Mouse (Mus musculus) intestine, embryonic 15.5 days (tissue): ENCODE measurements around the gene Fam118a. TPM values are rescaled to one million over a fixed set of nuclear protein-coding genes. Genes with fewer than 3 reads are reported as not detected.

ENCODE experiments used
- ATAC-seq: fragments of 200-750 bp; cut with Nextera tagmentation; 2 replicates; pipeline ENCODE4 v1.8.0; 2017; ENCODE audit warnings: moderate TSS enrichment, moderate library complexity
- H3K27ac ChIP-seq: fragments of 300-500 bp; sonication (generic); 2 replicates; pipeline ENCODE4 v1.5.1; 2015; ENCODE audit warnings: mild to moderate bottlenecking, inconsistent platforms
- H3K27me3 ChIP-seq: fragments of 300-500 bp; sonication (generic); replicated peaks from 2 replicates; pipeline ENCODE4 v1.6.1; 2015; ENCODE audit warnings: inconsistent platforms
- H3K36me3 ChIP-seq: fragments of 300-500 bp; sonication (generic); 2 replicates; pipeline ENCODE4 v1.6.1; 2015; ENCODE audit warnings: inconsistent platforms
- H3K4me1 ChIP-seq: fragments of 300-500 bp; sonication (generic); replicated peaks from 2 replicates; pipeline ENCODE4 v1.6.1; 2015; ENCODE audit warnings: inconsistent platforms
- H3K4me2 ChIP-seq: fragments of 300-500 bp; sonication (generic); replicated peaks from 2 replicates; pipeline ENCODE4 v1.6.1; 2015; ENCODE audit warnings: mild to moderate bottlenecking, inconsistent platforms
- H3K4me3 ChIP-seq: fragments of 300-500 bp; sonication (generic); replicated peaks from 2 replicates; pipeline ENCODE4 v1.5.1; 2015; ENCODE audit warnings: inconsistent platforms
- H3K9ac ChIP-seq: fragments of 300-500 bp; sonication (generic); 2 replicates; pipeline ENCODE4 v1.6.1; 2015; ENCODE audit warnings: inconsistent platforms
- H3K9me3 ChIP-seq: fragments of 300-500 bp; sonication (generic); 2 replicates; pipeline ENCODE4 v1.6.1; 2016; ENCODE audit warnings: inconsistent platforms
- WGBS: fragments of 180-500 bp; shearing (Covaris S2); methylation state at CpG from one replicate; pipeline ENCODE4 v1.1.7; 2015; 5-methylcytosine and 5-hydroxymethylcytosine counted together
- polyA plus RNA-seq: library from polyadenylated mRNA; unstranded; fragments of >200 nt; fragmentation: Nextera tagmentation; extraction: Ambion mirVana; gene quantifications from 2 replicates; pipeline ENCODE4 v1.2.1, GENCODE M21; 2015

Fam118a gene
- polyA plus RNA-seq, 1 experiment from 2014 or later: 29.9 TPM

DNA sequence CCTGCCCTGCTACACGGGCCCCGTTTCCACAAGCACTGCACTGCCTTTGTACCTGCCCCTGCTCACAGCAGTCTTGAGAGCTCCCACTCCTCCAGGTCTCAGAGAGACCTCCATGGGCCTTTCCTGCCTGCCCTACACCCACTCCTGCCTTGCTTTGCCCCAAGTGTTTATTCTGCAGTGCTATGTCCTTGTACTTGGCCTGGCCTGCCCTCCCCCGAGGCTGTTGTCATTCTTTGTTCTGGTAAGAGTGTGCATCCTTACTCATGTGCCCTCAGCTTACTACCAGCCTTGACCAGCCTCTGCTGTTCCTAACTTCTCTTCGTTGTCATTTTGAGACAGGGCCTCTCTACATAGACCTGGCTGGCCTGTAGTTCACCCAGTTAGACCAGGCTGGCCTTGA, 19.1 kb downstream of the Fam118a start:
- no peak for ATAC-seq
- Histone ChIP-seq H3K4me1 (peaks cover 7% of the 10 kb centered on the region), H3K36me3 (peaks cover 38% of the 10 kb centered on the region)

DNA sequence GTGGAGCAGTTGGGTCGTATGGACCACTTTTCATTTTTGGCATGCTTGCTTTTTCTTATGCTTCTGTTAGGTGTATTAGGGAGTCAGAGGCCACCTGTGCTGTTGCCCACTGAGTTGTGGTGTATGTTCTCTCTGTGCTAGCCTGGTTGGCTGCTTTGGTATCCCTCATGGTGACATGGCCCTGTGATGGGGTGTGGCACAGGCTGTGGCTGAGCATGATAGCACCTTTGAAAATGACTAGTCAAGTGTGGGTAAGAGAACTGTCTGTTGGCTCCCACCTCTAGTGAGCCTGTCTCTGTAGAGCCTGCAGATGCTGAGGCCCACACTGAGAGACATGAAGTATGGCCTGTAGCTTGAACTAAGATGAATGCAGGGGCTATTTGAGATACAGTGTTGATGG, 21.0 kb downstream of the Fam118a start:
- Histone ChIP-seq H3K27me3 (no peaks in the 10 kb centered on the region), H3K4me2 (no peak overlapping the region), H3K4me1 (no peaks in the 10 kb centered on the region), H3K27ac (no peak overlapping the region), H3K4me3 (no peak overlapping the region), H3K9ac (no peak overlapping the region), H3K36me3 (peaks cover 42% of the 10 kb centered on the region), H3K9me3 (no peaks in the 10 kb centered on the region)
- 86% methylated on average over 1 of the region's 1 CpGs for WGBS
- no peak for ATAC-seq

More for the DNA sequence above, 19.1 kb downstream of the Fam118a start:
- 90% methylated on average over 4 of the region's 4 CpGs for WGBS
- Histone ChIP-seq H3K9ac (no peak overlapping the region), H3K9me3 (no peaks in the 10 kb centered on the region), H3K27me3 (no peaks in the 10 kb centered on the region), H3K27ac (no peak overlapping the region), H3K4me2 (no peak overlapping the region), H3K4me3 (no peak overlapping the region)

DNA sequence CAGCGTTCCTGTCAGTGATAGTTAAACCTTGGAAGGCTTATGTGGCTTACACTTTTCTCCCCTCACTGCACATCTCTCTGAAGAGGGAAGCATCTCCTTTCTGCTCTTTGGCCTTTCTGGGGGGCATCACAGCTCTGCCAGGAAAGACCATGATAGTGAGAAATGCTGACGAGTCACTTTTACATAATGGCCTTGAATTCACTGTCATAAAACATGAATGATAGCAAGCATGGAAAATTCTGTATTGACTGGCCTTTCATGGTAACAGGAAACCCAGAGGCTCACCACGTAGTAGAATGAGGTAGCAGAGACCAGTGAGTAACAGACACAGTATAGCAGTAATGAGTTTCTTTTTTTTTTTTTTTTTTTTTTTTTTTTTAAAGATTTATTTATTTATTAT, 25.4 kb downstream of the Fam118a start:
- Histone ChIP-seq H3K27ac (no peak overlapping the region), H3K27me3 (no peaks in the 10 kb centered on the region), H3K36me3 (peaks cover 32% of the 10 kb centered on the region), H3K4me1 (no peaks in the 10 kb centered on the region), H3K4me3 (no peak overlapping the region), H3K9me3 (no peaks in the 10 kb centered on the region), H3K9ac (no peak overlapping the region), H3K4me2 (no peak overlapping the region)
- ATAC-seq: no peak
- WGBS: 88% methylated on average over 3 of the region's 3 CpGs

- Histone ChIP-seq H3K9me3 (no peaks in the 10 kb centered on the region), H3K4me3 (no peak overlapping the region), H3K27ac (no peak overlapping the region), H3K36me3 (peaks cover 27% of the 10 kb centered on the region), H3K27me3 (no peaks in the 10 kb centered on the region), H3K4me2 (no peak overlapping the region), H3K4me1 (no peaks in the 10 kb centered on the region), H3K9ac (no peak overlapping the region)
- ATAC-seq: no peak
- 84% methylated on average over 4 of the region's 4 CpGs for WGBS
Measured at GRCm38 (mm10) chr15:85055186-85055585, 26.4 kb downstream of the Fam118a start.

GRCm38 (mm10) chr15:85063421-85063820, 34.7 kb downstream of the Fam118a start:
- no peak overlapping the region for H3K27ac ChIP-seq
- H3K9ac ChIP-seq: no peak overlapping the region
- no peaks in the 10 kb centered on the region for H3K27me3 ChIP-seq
- H3K36me3 ChIP-seq: peaks cover 13% of the 10 kb centered on the region; the same call in 1 of the 2 replicates
- H3K4me2 ChIP-seq: no peak overlapping the region
- H3K9me3 ChIP-seq: no peaks in the 10 kb centered on the region
- 93% methylated on average over 2 of the region's 2 CpGs for WGBS
- no peaks in the 10 kb centered on the region for H3K4me1 ChIP-seq
- ATAC-seq: no peak
- no peak overlapping the region for H3K4me3 ChIP-seq

- Histone ChIP-seq H3K9ac (no peak overlapping the region), H3K27ac (no peak overlapping the region), H3K4me1 (no peaks in the 10 kb centered on the region), H3K4me3 (no peak overlapping the region), H3K27me3 (no peaks in the 10 kb centered on the region), H3K4me2 (no peak overlapping the region), H3K9me3 (no peaks in the 10 kb centered on the region), H3K36me3 (no peaks in the 10 kb centered on the region)
- 0 out of 2 replicates have a peak, but pooled peaks have one; percentile 31 for ATAC-seq
- WGBS: 23% methylated on average over 2 of the region's 2 CpGs
Measured at GRCm38 (mm10) chr15:85070561-85070960, 41.8 kb downstream of the Fam118a start.

GRCm38 (mm10) chr15:85072651-85073050, 43.9 kb downstream of the Fam118a start:
- no peaks in the 10 kb centered on the region for H3K36me3 ChIP-seq
- H3K9ac ChIP-seq: no peak overlapping the region
- no peak overlapping the region for H3K4me3 ChIP-seq
- H3K27me3 ChIP-seq: no peaks in the 10 kb centered on the region
- no peaks in the 10 kb centered on the region for H3K4me1 ChIP-seq
- no peak for ATAC-seq
- no peak overlapping the region for H3K4me2 ChIP-seq
- 92% methylated on average over 2 of the region's 2 CpGs for WGBS
- H3K9me3 ChIP-seq: no peaks in the 10 kb centered on the region
- H3K27ac ChIP-seq: no peak overlapping the region

GRCm38 (mm10) chr15:85085641-85086040, 56.9 kb downstream of the Fam118a start:
- ATAC-seq: no peak
- Histone ChIP-seq H3K9ac (no peak overlapping the region), H3K9me3 (no peaks in the 10 kb centered on the region), H3K4me1 (no peaks in the 10 kb centered on the region), H3K36me3 (no peaks in the 10 kb centered on the region), H3K4me2 (no peak overlapping the region), H3K27ac (no peak overlapping the region), H3K4me3 (no peak overlapping the region), H3K27me3 (no peaks in the 10 kb centered on the region)
- 65% methylated on average over 1 of the region's 1 CpGs for WGBS

Other genes with a start within 250 kb of the Fam118a start
- 0.76 and 1.6 TPM in 2 replicates for gene Phf21b, start 172.9 kb upstream of the Fam118a start, polyA plus RNA-seq
- 0.58 and 0.71 TPM in 2 replicates for gene Gm29666, start 108.9 kb upstream of the Fam118a start, polyA plus RNA-seq
- gene Nup50, start 105.5 kb upstream of the Fam118a start, polyA plus RNA-seq: 36.8 and 40.4 TPM in 2 replicates
- gene 5031439G07Rik, start 40.4 kb upstream of the Fam118a start, polyA plus RNA-seq: 9.6 and 12.6 TPM in 2 replicates
- 1.5 and 2.1 TPM in 2 replicates for gene Upk3a, start 11.8 kb upstream of the Fam118a start, polyA plus RNA-seq
- gene Smc1b, start 103.0 kb downstream of the Fam118a start, polyA plus RNA-seq: 0.11 and 0.21 TPM in 2 replicates
- 0.08 and 0.19 TPM in 2 replicates for gene Ribc2, start 103.1 kb downstream of the Fam118a start, polyA plus RNA-seq
- 184 and 194 TPM in 2 replicates for gene Fbln1, start 177.0 kb downstream of the Fam118a start, polyA plus RNA-seq